Mouse (Mus musculus): ENCODE measurements around the gene Dclre1b. TPM values are rescaled to one million over a fixed set of nuclear protein-coding genes. Genes with fewer than 3 reads are reported as not detected.
"Not testable (repeated sequence)": the region's sequence is repeated elsewhere in the genome, so short reads cannot be mapped to it uniquely, and the experiment has no call there.

The Dclre1b gene
- polyA plus RNA-seq, 2 experiments, result 11.4 to 32.2 TPM

DNA sequence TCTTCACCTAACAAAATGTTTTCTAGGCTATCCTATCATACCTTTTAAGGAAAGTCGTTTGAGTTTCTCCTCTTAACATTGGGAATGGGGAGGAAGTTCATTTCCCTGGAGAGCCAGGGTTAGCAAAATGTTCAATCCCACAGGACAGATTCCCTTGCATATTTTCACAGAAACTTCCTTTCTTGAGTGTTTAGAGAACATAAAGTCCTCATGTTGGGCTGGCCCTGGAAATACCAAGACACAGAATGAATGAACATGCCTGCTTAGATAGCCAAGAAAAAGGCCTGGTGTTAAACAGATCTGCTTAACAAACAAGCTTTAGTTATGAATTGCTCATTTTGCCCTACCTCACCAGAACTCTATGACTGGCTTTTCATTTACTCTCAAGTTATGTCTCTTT, 16.7 kb downstream of the Dclre1b start:
- H3K4me2 ChIP-seq (replicated peaks; ENCODE audit: low read depth, low read length, severe bottlenecking), result no peak overlapping the region
- H3K27me3 ChIP-seq (ENCODE audit: control insufficient read depth, insufficient read depth, low read length), result no peaks in the 10 kb centered on the region
- no peaks in the 10 kb centered on the region for H3K36me3 ChIP-seq (ENCODE audit: control insufficient read depth, insufficient read depth, low read length)
- H3K9ac ChIP-seq (ENCODE audit: low read depth, low read length, severe bottlenecking), result no peak overlapping the region
- H3K27ac ChIP-seq (replicated peaks; ENCODE audit: low read depth, low read length), result no peak overlapping the region
- WGBS, result 74% methylated on average over 1 of the region's 1 CpGs
- peaks cover 11% of the 10 kb centered on the region for H3K4me1 ChIP-seq (ENCODE audit: control insufficient read depth, insufficient read depth, low read length)
- ATAC-seq (ENCODE audit: low FRiP score, low read depth) (no peak), DNase-seq (ENCODE audit: low spot score) (no peak)
- no peak overlapping the region for H3K4me3 ChIP-seq (replicated peaks; ENCODE audit: low read length)
- no peak for TF ChIP-seq POLR2A (IDR thresholded peaks at IDR 0.05; ENCODE audit: borderline replicate concordance, extremely low read depth, insufficient read depth, insufficient read length)
- H3K9me3 ChIP-seq (ENCODE audit: control insufficient read depth, low read length), result no peaks in the 10 kb centered on the region

DNA sequence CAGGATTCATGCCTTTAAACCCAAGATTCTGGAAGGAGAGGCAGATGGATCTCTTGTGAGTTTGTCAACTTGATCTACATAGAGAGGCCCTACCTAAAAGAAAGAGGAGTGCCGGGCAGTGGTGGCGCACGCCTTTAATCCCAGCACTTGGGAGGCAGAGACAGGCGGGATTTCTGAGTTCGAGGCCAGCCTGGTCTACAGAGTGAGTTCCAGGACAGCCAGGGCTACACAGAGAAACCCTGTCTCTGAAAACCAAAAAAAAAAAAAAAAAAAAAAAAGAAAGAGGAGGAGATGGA, 17.2 kb downstream of the Dclre1b start:
- WGBS, result 92% methylated on average over 5 of the region's 5 CpGs
- H3K27ac ChIP-seq (replicated peaks; ENCODE audit: low read depth, low read length); H3K36me3 ChIP-seq (ENCODE audit: control insufficient read depth, insufficient read depth, low read length); H3K4me2 ChIP-seq (replicated peaks; ENCODE audit: low read depth, low read length, severe bottlenecking); DNase-seq (ENCODE audit: low spot score); H3K4me3 ChIP-seq (replicated peaks; ENCODE audit: low read length); H3K9me3 ChIP-seq (ENCODE audit: control insufficient read depth, low read length); H3K9ac ChIP-seq (ENCODE audit: low read depth, low read length, severe bottlenecking); ATAC-seq (ENCODE audit: low FRiP score, low read depth); H3K27me3 ChIP-seq (ENCODE audit: control insufficient read depth, insufficient read depth, low read length): not testable (repeated sequence)
- peaks cover 11% of the 10 kb centered on the region for H3K4me1 ChIP-seq (ENCODE audit: control insufficient read depth, insufficient read depth, low read length)

DNA sequence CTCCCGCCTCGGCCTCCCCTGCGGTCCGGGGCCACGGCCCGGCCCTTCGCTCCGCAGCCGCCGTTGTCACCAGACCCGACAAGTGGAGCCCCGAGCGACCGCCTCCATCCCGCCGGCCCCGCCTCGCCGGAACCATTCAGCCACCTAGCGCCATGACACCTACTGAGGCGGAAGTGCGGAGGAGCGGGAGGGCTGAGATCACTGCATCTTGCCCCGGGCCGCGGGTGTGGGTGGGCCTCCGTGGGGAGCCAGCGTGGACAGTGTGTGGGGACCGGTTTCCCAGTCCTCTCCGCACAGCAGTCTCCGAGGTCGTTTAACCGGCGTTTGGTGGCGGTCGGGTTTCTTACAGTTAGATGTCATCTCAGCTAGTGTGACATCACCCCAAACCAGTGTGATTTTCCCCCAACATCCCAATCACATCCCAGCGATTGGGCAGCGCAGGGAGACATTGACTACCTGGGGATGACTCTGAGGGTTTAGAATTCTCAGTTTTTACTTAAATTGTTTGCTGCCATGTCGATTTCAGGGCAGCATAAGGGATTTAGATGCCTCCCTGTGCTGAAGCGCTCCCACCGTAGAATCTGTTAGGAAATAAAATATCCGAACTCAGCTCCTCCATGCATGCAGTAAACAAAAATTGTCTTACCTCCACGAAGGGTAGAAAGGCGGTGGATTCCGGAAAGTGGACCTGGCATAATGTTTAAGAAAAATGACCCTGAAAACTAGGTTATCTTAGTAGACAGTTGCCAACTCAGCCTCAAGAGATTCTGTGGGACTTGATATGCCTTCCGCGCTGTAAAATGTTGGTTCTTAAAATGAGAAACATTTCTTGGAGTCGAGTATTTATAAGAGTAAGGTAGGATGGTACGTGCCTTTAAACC, 17.8 kb downstream of the Dclre1b start, which contains the start of gene Hipk1:
Gene Hipk1 (minus strand): TSS at position 334 of the 881 bp plus-strand sequence.
- H3K27me3 ChIP-seq (ENCODE audit: control insufficient read depth, insufficient read depth, low read length), result no peaks in the 10 kb centered on the region
- 10% methylated on average over 42 of the region's 49 CpGs for WGBS
- ATAC-seq (ENCODE audit: low FRiP score, low read depth) (peak; percentile 96), DNase-seq (ENCODE audit: low spot score) (peak; percentile 93)
- no peaks in the 10 kb centered on the region for H3K36me3 ChIP-seq (ENCODE audit: control insufficient read depth, insufficient read depth, low read length)
- H3K4me1 ChIP-seq (ENCODE audit: control insufficient read depth, insufficient read depth, low read length), result peaks cover 11% of the 10 kb centered on the region
- peak within 1 kb of the TSS; percentile 58 for H3K4me2 ChIP-seq (replicated peaks; ENCODE audit: low read depth, low read length, severe bottlenecking)
- peak within 1 kb of the TSS; percentile 76 for H3K27ac ChIP-seq (replicated peaks; ENCODE audit: low read depth, low read length)
- H3K9ac ChIP-seq (ENCODE audit: low read depth, low read length, severe bottlenecking), result peak within 1 kb of the TSS; percentile 93
- H3K9me3 ChIP-seq (ENCODE audit: control insufficient read depth, low read length), result no peaks in the 10 kb centered on the region
- peak; percentile 66; the same call in 1 of the 2 replicates for TF ChIP-seq POLR2A (IDR thresholded peaks at IDR 0.05; ENCODE audit: borderline replicate concordance, extremely low read depth, insufficient read depth, insufficient read length)
- peak within 1 kb of the TSS; percentile 88 for H3K4me3 ChIP-seq (replicated peaks; ENCODE audit: low read length)

DNA sequence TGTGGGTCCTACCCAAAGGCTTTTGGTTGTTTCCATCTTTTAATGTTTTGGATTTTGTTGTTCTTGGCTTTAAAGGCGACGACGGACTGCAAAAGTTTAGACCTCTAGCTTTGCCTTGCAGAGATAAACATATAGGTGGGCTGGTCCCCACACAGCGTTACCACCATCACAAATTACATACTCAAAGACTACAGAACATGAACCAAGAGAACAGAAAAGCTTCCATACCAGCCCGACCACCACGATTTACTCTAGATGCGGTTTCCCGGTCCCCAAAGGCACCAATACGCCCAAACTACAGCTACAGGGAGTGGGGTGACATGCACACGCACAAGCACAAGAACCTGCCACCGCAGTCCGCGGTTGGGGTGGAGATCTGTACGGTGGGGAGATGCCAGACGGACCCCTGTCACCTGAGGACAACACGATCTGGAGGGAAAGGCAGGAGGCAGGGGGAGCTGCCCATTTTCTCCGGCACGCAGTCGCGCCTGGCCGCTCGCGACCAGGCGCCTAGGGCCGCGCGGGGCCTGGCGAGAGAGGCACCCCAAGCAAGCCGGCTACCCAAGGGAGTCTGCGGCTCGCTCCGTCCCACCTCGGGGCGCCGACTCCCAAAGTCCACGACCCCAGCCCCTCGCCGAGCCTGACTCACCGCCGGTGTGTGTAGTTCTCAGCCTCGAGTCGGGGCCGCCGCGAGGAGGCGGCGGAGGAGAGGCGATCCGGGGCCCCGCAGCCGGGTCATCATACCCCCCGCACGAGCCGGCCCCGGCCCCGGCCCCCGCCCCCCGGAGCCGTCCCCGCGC, 18.7 kb downstream of the Dclre1b start:
- DNase-seq (ENCODE audit: low spot score) (no peak), ATAC-seq (ENCODE audit: low FRiP score, low read depth) (peak; percentile 82)
- H3K4me2 ChIP-seq (replicated peaks; ENCODE audit: low read depth, low read length, severe bottlenecking), result peak overlapping the region; percentile 58
- H3K4me3 ChIP-seq (replicated peaks; ENCODE audit: low read length), result peak overlapping the region; percentile 88
- H3K9me3 ChIP-seq (ENCODE audit: control insufficient read depth, low read length), result no peaks in the 10 kb centered on the region
- TF ChIP-seq POLR2A (IDR thresholded peaks at IDR 0.05; ENCODE audit: borderline replicate concordance, extremely low read depth, insufficient read depth, insufficient read length), result no peak
- H3K4me1 ChIP-seq (ENCODE audit: control insufficient read depth, insufficient read depth, low read length), result peaks cover 11% of the 10 kb centered on the region
- H3K9ac ChIP-seq (ENCODE audit: low read depth, low read length, severe bottlenecking), result peak overlapping the region; percentile 93
- H3K36me3 ChIP-seq (ENCODE audit: control insufficient read depth, insufficient read depth, low read length), result no peaks in the 10 kb centered on the region
- no peaks in the 10 kb centered on the region for H3K27me3 ChIP-seq (ENCODE audit: control insufficient read depth, insufficient read depth, low read length)
- H3K27ac ChIP-seq (replicated peaks; ENCODE audit: low read depth, low read length), result peak overlapping the region; percentile 76
- WGBS, result 0% methylated on average over 36 of the region's 61 CpGs

DNA sequence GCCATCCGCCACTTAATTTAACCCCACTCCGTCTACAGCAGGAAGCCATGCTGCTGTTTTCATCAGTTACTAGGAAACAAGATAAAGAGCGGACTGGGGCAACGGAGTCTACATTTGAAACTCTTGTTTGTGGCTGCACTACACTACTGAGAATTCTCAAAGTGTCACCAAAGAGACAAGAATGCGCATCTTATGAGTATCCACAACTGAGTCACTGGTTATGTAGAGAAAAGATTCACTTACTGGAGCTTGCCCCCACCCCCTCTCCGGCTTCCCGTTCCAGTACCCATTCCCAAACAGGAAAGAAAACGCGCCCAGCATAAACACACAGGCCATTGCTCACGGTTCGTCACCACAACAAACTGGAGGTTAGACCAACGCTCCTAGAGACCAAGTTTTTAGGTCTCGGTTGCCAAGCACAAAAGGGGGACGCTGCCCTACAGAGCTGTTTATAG, 19.3 kb downstream of the Dclre1b start:
- Histone ChIP-seq H3K27me3 (ENCODE audit: control insufficient read depth, insufficient read depth, low read length) (no peaks in the 10 kb centered on the region), H3K27ac (replicated peaks; ENCODE audit: low read depth, low read length) (peak overlapping the region; percentile 76; the same call in 1 of the 2 replicates), H3K4me1 (ENCODE audit: control insufficient read depth, insufficient read depth, low read length) (peaks cover 13% of the 10 kb centered on the region), H3K4me3 (replicated peaks; ENCODE audit: low read length) (peak overlapping the region; percentile 88), H3K9ac (ENCODE audit: low read depth, low read length, severe bottlenecking) (peak overlapping the region; percentile 93), H3K9me3 (ENCODE audit: control insufficient read depth, low read length) (no peaks in the 10 kb centered on the region), H3K36me3 (ENCODE audit: control insufficient read depth, insufficient read depth, low read length) (no peaks in the 10 kb centered on the region), H3K4me2 (replicated peaks; ENCODE audit: low read depth, low read length, severe bottlenecking) (peak overlapping the region; percentile 58)
- no peak for DNase-seq (ENCODE audit: low spot score)
- ATAC-seq (ENCODE audit: low FRiP score, low read depth), result no peak
- TF ChIP-seq POLR2A (IDR thresholded peaks at IDR 0.05; ENCODE audit: borderline replicate concordance, extremely low read depth, insufficient read depth, insufficient read length), result no peak
- WGBS, result 3% methylated on average over 14 of the region's 14 CpGs

All from limb, embryonic 14.5 days (tissue).